Mouse (Mus musculus): ENCODE data around the gene Tnrc6b. TPM values are rescaled to one million over a fixed set of nuclear protein-coding genes. Genes with fewer than 3 reads are reported as not detected.
A peak's percentile ranks its signal among the peaks of the same experiment; 100 is the strongest.

Gene Tnrc6b
- polyA plus RNA-seq, 1 experiment from 2014 or later, result 36.8 TPM

- 83% methylated on average over 8 of the region's 8 CpGs for WGBS
- H3K9me3 ChIP-seq (replicated peaks), result no peaks in the 10 kb centered on the region
- H3K9ac ChIP-seq, result no peak overlapping the region
- H3K27me3 ChIP-seq (replicated peaks), result peaks cover 39% of the 10 kb centered on the region
- no peak for ATAC-seq (ENCODE audit: insufficient number of reproducible peaks, low FRiP score)
- no peak overlapping the region for H3K4me2 ChIP-seq
- no peaks in the 10 kb centered on the region for H3K36me3 ChIP-seq
- no peak overlapping the region for H3K4me3 ChIP-seq
- H3K4me1 ChIP-seq (replicated peaks), result peaks cover 48% of the 10 kb centered on the region
- no peak overlapping the region for H3K27ac ChIP-seq (ENCODE audit: poor library complexity, severe bottlenecking)
Measured at GRCm38 (mm10) chr15:80682343-80682742, 28.8 kb upstream of the Tnrc6b start.

- Histone ChIP-seq H3K4me3 (no peak overlapping the region), H3K4me2 (no peak overlapping the region), H3K36me3 (no peaks in the 10 kb centered on the region), H3K27ac (ENCODE audit: poor library complexity, severe bottlenecking) (no peak overlapping the region), H3K4me1 (replicated peaks) (peaks cover 48% of the 10 kb centered on the region), H3K9me3 (replicated peaks) (no peaks in the 10 kb centered on the region), H3K27me3 (replicated peaks) (peaks cover 43% of the 10 kb centered on the region), H3K9ac (no peak overlapping the region)
- 72% methylated on average over 6 of the region's 6 CpGs for WGBS
- no peak for ATAC-seq (ENCODE audit: insufficient number of reproducible peaks, low FRiP score)
Measured at GRCm38 (mm10) chr15:80683151-80683550, 28.0 kb upstream of the Tnrc6b start.

GRCm38 (mm10) chr15:80683990-80684389 lies 27.1 kb upstream of the Tnrc6b start:
- Histone ChIP-seq H3K27ac (ENCODE audit: poor library complexity, severe bottlenecking) (no peak overlapping the region), H3K36me3 (no peaks in the 10 kb centered on the region), H3K4me2 (no peak overlapping the region), H3K4me1 (replicated peaks) (peaks cover 41% of the 10 kb centered on the region), H3K9ac (no peak overlapping the region), H3K4me3 (no peak overlapping the region), H3K9me3 (replicated peaks) (no peaks in the 10 kb centered on the region), H3K27me3 (replicated peaks) (peaks cover 47% of the 10 kb centered on the region)
- ATAC-seq (ENCODE audit: insufficient number of reproducible peaks, low FRiP score), result no peak
- 66% methylated on average over 3 of the region's 3 CpGs for WGBS

GRCm38 (mm10) chr15:80684786-80685602 lies 26.1 kb upstream of the Tnrc6b start:
- Histone ChIP-seq H3K9ac (no peak overlapping the region), H3K27ac (ENCODE audit: poor library complexity, severe bottlenecking) (no peak overlapping the region), H3K27me3 (replicated peaks) (peaks cover 56% of the 10 kb centered on the region), H3K9me3 (replicated peaks) (no peaks in the 10 kb centered on the region), H3K36me3 (no peaks in the 10 kb centered on the region), H3K4me1 (replicated peaks) (peaks cover 31% of the 10 kb centered on the region), H3K4me2 (no peak overlapping the region), H3K4me3 (no peak overlapping the region)
- no peak for ATAC-seq (ENCODE audit: insufficient number of reproducible peaks, low FRiP score)
- WGBS, result 35% methylated on average over 8 of the region's 8 CpGs

- Histone ChIP-seq H3K27ac (ENCODE audit: poor library complexity, severe bottlenecking) (no peak overlapping the region), H3K4me2 (no peak overlapping the region), H3K27me3 (replicated peaks) (peaks cover 61% of the 10 kb centered on the region), H3K4me3 (no peak overlapping the region), H3K36me3 (no peaks in the 10 kb centered on the region), H3K9me3 (replicated peaks) (no peaks in the 10 kb centered on the region), H3K9ac (no peak overlapping the region), H3K4me1 (replicated peaks) (peaks cover 26% of the 10 kb centered on the region)
- ATAC-seq (ENCODE audit: insufficient number of reproducible peaks, low FRiP score), result no peak
- 43% methylated on average over 7 of the region's 7 CpGs for WGBS
Measured at GRCm38 (mm10) chr15:80685603-80685895, 25.6 kb upstream of the Tnrc6b start.

- Histone ChIP-seq H3K36me3 (no peaks in the 10 kb centered on the region), H3K9ac (no peak overlapping the region), H3K4me3 (no peak overlapping the region), H3K9me3 (replicated peaks) (no peaks in the 10 kb centered on the region), H3K4me1 (replicated peaks) (peaks cover 10% of the 10 kb centered on the region), H3K27ac (ENCODE audit: poor library complexity, severe bottlenecking) (no peak overlapping the region), H3K27me3 (replicated peaks) (peaks cover 82% of the 10 kb centered on the region), H3K4me2 (no peak overlapping the region)
- WGBS, result 29% methylated on average over 7 of the region's 7 CpGs
- no peak for ATAC-seq (ENCODE audit: insufficient number of reproducible peaks, low FRiP score)
Measured at GRCm38 (mm10) chr15:80688536-80688935, 22.6 kb upstream of the Tnrc6b start.

GRCm38 (mm10) chr15:80693492-80693891 lies 17.6 kb upstream of the Tnrc6b start:
- no peak for ATAC-seq (ENCODE audit: insufficient number of reproducible peaks, low FRiP score)
- H3K36me3 ChIP-seq, result no peaks in the 10 kb centered on the region
- H3K9me3 ChIP-seq (replicated peaks), result no peaks in the 10 kb centered on the region
- H3K4me3 ChIP-seq, result no peak overlapping the region
- H3K27ac ChIP-seq (ENCODE audit: poor library complexity, severe bottlenecking), result no peak overlapping the region
- peaks cover 71% of the 10 kb centered on the region for H3K27me3 ChIP-seq (replicated peaks)
- 20% methylated on average over 3 of the region's 3 CpGs for WGBS
- no peak overlapping the region for H3K4me2 ChIP-seq
- H3K9ac ChIP-seq, result no peak overlapping the region
- H3K4me1 ChIP-seq (replicated peaks), result peaks cover 12% of the 10 kb centered on the region

- no peak overlapping the region for H3K4me3 ChIP-seq
- H3K9ac ChIP-seq, result no peak overlapping the region
- peaks cover 12% of the 10 kb centered on the region for H3K4me1 ChIP-seq (replicated peaks)
- H3K27ac ChIP-seq (ENCODE audit: poor library complexity, severe bottlenecking), result no peak overlapping the region
- ATAC-seq (ENCODE audit: insufficient number of reproducible peaks, low FRiP score), result no peak
- 13% methylated on average over 11 of the region's 11 CpGs for whole genome bisulfite sequencing
- peaks cover 73% of the 10 kb centered on the region for H3K27me3 ChIP-seq (replicated peaks)
- no peaks in the 10 kb centered on the region for H3K36me3 ChIP-seq
- peak overlapping the region; percentile 52 for H3K4me2 ChIP-seq
- H3K9me3 ChIP-seq (replicated peaks), result no peaks in the 10 kb centered on the region
Measured at GRCm38 (mm10) chr15:80694125-80694910, 16.8 kb upstream of the Tnrc6b start.

GRCm38 (mm10) chr15:80697564-80697963 lies 13.5 kb upstream of the Tnrc6b start:
- Histone ChIP-seq H3K4me2 (no peak overlapping the region), H3K36me3 (no peaks in the 10 kb centered on the region), H3K27ac (ENCODE audit: poor library complexity, severe bottlenecking) (no peak overlapping the region), H3K27me3 (replicated peaks) (peaks cover 59% of the 10 kb centered on the region), H3K4me3 (no peak overlapping the region), H3K4me1 (replicated peaks) (peaks cover 12% of the 10 kb centered on the region), H3K9me3 (replicated peaks) (no peaks in the 10 kb centered on the region), H3K9ac (no peak overlapping the region)
- 34% methylated on average over 5 of the region's 5 CpGs for WGBS
- no peak for ATAC-seq (ENCODE audit: insufficient number of reproducible peaks, low FRiP score)

GRCm38 (mm10) chr15:80701481-80702257 lies 9.4 kb upstream of the Tnrc6b start:
- Histone ChIP-seq H3K27me3 (replicated peaks) (peaks cover 36% of the 10 kb centered on the region; the same call in 1 of the 2 replicates), H3K4me2 (no peak overlapping the region), H3K36me3 (no peaks in the 10 kb centered on the region), H3K27ac (ENCODE audit: poor library complexity, severe bottlenecking) (no peak overlapping the region), H3K4me3 (no peak overlapping the region), H3K9me3 (replicated peaks) (no peaks in the 10 kb centered on the region), H3K9ac (no peak overlapping the region), H3K4me1 (replicated peaks) (peaks cover 15% of the 10 kb centered on the region)
- WGBS, result 63% methylated on average over 8 of the region's 8 CpGs
- ATAC-seq (ENCODE audit: insufficient number of reproducible peaks, low FRiP score), result no peak

- H3K9ac ChIP-seq, result no peak overlapping the region
- no peaks in the 10 kb centered on the region for H3K9me3 ChIP-seq (replicated peaks)
- H3K27ac ChIP-seq (ENCODE audit: poor library complexity, severe bottlenecking), result no peak overlapping the region
- 69% methylated on average over 5 of the region's 5 CpGs for WGBS
- H3K4me1 ChIP-seq (replicated peaks), result peaks cover 26% of the 10 kb centered on the region
- no peak overlapping the region for H3K4me2 ChIP-seq
- H3K36me3 ChIP-seq, result no peaks in the 10 kb centered on the region
- ATAC-seq (ENCODE audit: insufficient number of reproducible peaks, low FRiP score), result no peak
- peaks cover 34% of the 10 kb centered on the region; the same call in 1 of the 2 replicates for H3K27me3 ChIP-seq (replicated peaks)
- H3K4me3 ChIP-seq, result no peak overlapping the region
Measured at GRCm38 (mm10) chr15:80702910-80703309, 8.2 kb upstream of the Tnrc6b start.
